Mouse (Mus musculus) E14TG2a.4 (cell line): ENCODE data around the gene Fam19a5.

Experiments used
- H3K27me3 ChIP-seq: 2 replicates; pipeline ENCODE4 v1.6.1; 2014; ENCODE audit warnings: low read length, control low read depth; ENCODE audit not compliant: insufficient read depth
- H3K36me3 ChIP-seq: 2 replicates; pipeline ENCODE4 v1.6.1; 2014; ENCODE audit warnings: low read length, control low read depth; ENCODE audit not compliant: insufficient read depth
- H3K4me1 ChIP-seq: replicated peaks from 2 replicates; pipeline ENCODE4 v1.6.1; 2014; ENCODE audit warnings: low read depth, low read length, control low read depth
- H3K4me3 ChIP-seq: replicated peaks from 2 replicates; pipeline ENCODE4 v1.5.1; 2014; ENCODE audit warnings: mild to moderate bottlenecking, low read length
- H3K9me3 ChIP-seq: 2 replicates; pipeline ENCODE4 v1.6.1; 2014; ENCODE audit warnings: low read length, control low read depth
- CTCF ChIP-seq: conservative IDR thresholded peaks from 2 replicates; pipeline ENCODE4 v1.5.1; 2014; ENCODE audit warnings: low read length
- NANOG ChIP-seq: IDR thresholded peaks from 2 replicates; pipeline ENCODE4 v1.6.1; 2014; ENCODE audit warnings: borderline replicate concordance, low read length, mixed read lengths
- POU5F1 ChIP-seq: IDR thresholded peaks from 2 replicates; pipeline ENCODE4 v1.6.1; 2014; ENCODE audit warnings: low read length, borderline replicate concordance

Gene Fam19a5

GRCm38 (mm10) chr15:87545731-87546360 is 1.7 kb downstream of the Fam19a5 start:
- H3K4me3 ChIP-seq = no peak overlapping the region
- no peaks in the 10 kb centered on the region for H3K36me3 ChIP-seq
- H3K27me3 ChIP-seq = peaks cover 85% of the 10 kb centered on the region
- H3K9me3 ChIP-seq = no peaks in the 10 kb centered on the region
- TF ChIP-seq NANOG (no peak), CTCF (no peak), POU5F1 (no peak)
- H3K4me1 ChIP-seq = peaks cover 5% of the 10 kb centered on the region

- Histone ChIP-seq H3K4me1 (peaks cover 5% of the 10 kb centered on the region), H3K36me3 (no peaks in the 10 kb centered on the region), H3K9me3 (no peaks in the 10 kb centered on the region), H3K4me3 (no peak overlapping the region), H3K27me3 (peaks cover 86% of the 10 kb centered on the region)
- no peak for TF ChIP-seq POU5F1
- TF ChIP-seq NANOG = no peak
Observed at GRCm38 (mm10) chr15:87547022-87547421, 2.9 kb downstream of the Fam19a5 start.

- Histone ChIP-seq H3K27me3 (peaks cover 62% of the 10 kb centered on the region), H3K36me3 (no peaks in the 10 kb centered on the region)
- no peak for TF ChIP-seq POU5F1
- TF ChIP-seq CTCF = no peak
- no peak for TF ChIP-seq NANOG
Observed at GRCm38 (mm10) chr15:87549724-87550123, 5.6 kb downstream of the Fam19a5 start.

GRCm38 (mm10) chr15:87550756-87551155 is 6.7 kb downstream of the Fam19a5 start:
- Histone ChIP-seq H3K4me1 (no peaks in the 10 kb centered on the region), H3K27me3 (peaks cover 52% of the 10 kb centered on the region), H3K9me3 (no peaks in the 10 kb centered on the region), H3K4me3 (no peak overlapping the region), H3K36me3 (no peaks in the 10 kb centered on the region)
- TF ChIP-seq CTCF (no peak), NANOG (no peak), POU5F1 (no peak)

More at GRCm38 (mm10) chr15:87549724-87550123, 5.6 kb downstream of the Fam19a5 start:
- Histone ChIP-seq H3K4me1 (peaks cover 5% of the 10 kb centered on the region), H3K4me3 (no peak overlapping the region), H3K9me3 (no peaks in the 10 kb centered on the region)

- H3K36me3 ChIP-seq = no peaks in the 10 kb centered on the region
- H3K4me3 ChIP-seq = no peak overlapping the region
- no peak for TF ChIP-seq POU5F1
- no peak for TF ChIP-seq NANOG
- no peak for TF ChIP-seq CTCF
- peaks cover 44% of the 10 kb centered on the region for H3K27me3 ChIP-seq
- H3K4me1 ChIP-seq = no peaks in the 10 kb centered on the region
- H3K9me3 ChIP-seq = no peaks in the 10 kb centered on the region
Observed at GRCm38 (mm10) chr15:87551556-87551955, 7.5 kb downstream of the Fam19a5 start.

GRCm38 (mm10) chr15:87555811-87556210 is 11.7 kb downstream of the Fam19a5 start:
- H3K27me3 ChIP-seq = peaks cover 11% of the 10 kb centered on the region; the same call in 1 of the 2 replicates
- TF ChIP-seq POU5F1 = no peak
- TF ChIP-seq NANOG = no peak
- no peak for TF ChIP-seq CTCF
- no peaks in the 10 kb centered on the region for H3K9me3 ChIP-seq
- H3K4me3 ChIP-seq = no peak overlapping the region
- H3K36me3 ChIP-seq = no peaks in the 10 kb centered on the region
- H3K4me1 ChIP-seq = no peaks in the 10 kb centered on the region

- Histone ChIP-seq H3K9me3 (no peaks in the 10 kb centered on the region), H3K27me3 (0 out of 2 replicates have a peak, but pooled peaks cover 2% of the 10 kb centered on the region), H3K4me3 (no peak overlapping the region), H3K4me1 (no peaks in the 10 kb centered on the region), H3K36me3 (no peaks in the 10 kb centered on the region)
- no peak for TF ChIP-seq NANOG
- TF ChIP-seq CTCF = no peak
- TF ChIP-seq POU5F1 = no peak
Observed at GRCm38 (mm10) chr15:87564331-87564730, 20.2 kb downstream of the Fam19a5 start.

GRCm38 (mm10) chr15:87566040-87566929 is 22.2 kb downstream of the Fam19a5 start:
- H3K27me3 ChIP-seq = 0 out of 2 replicates have a peak, but pooled peaks cover 2% of the 10 kb centered on the region
- no peaks in the 10 kb centered on the region for H3K9me3 ChIP-seq
- no peaks in the 10 kb centered on the region for H3K4me1 ChIP-seq
- H3K36me3 ChIP-seq = no peaks in the 10 kb centered on the region
- H3K4me3 ChIP-seq = no peak overlapping the region
- no peak for TF ChIP-seq POU5F1
- no peak for TF ChIP-seq NANOG
- TF ChIP-seq CTCF = no peak

GRCm38 (mm10) chr15:87570182-87570581 is 26.1 kb downstream of the Fam19a5 start:
- Histone ChIP-seq H3K36me3 (no peaks in the 10 kb centered on the region), H3K9me3 (no peaks in the 10 kb centered on the region), H3K27me3 (0 out of 2 replicates have a peak, but pooled peaks cover 2% of the 10 kb centered on the region), H3K4me1 (no peaks in the 10 kb centered on the region), H3K4me3 (no peak overlapping the region)
- no peak for TF ChIP-seq NANOG
- no peak for TF ChIP-seq POU5F1
- TF ChIP-seq CTCF = no peak
